Mouse (Mus musculus) neural tube, embryonic 14.5 days (tissue): ENCODE results near the gene Ifit1. TPM values are rescaled to one million over a fixed set of nuclear protein-coding genes. Genes with fewer than 3 reads are reported as not detected.

ENCODE experiments used
- ATAC-seq: fragments of 200-750 bp; cut with Nextera tagmentation; 2 replicates; pipeline ENCODE4 v1.8.0; 2017; ENCODE audit warnings: low read depth, mild to moderate bottlenecking, moderate TSS enrichment, moderate library complexity
- H3K27ac ChIP-seq: fragments of 300-500 bp; sonication (generic); 2 replicates; pipeline ENCODE4 v1.5.1; 2014; ENCODE audit warnings: low read depth, mild to moderate bottlenecking, control low read depth, low read length, moderate library complexity, mixed read lengths
- H3K27me3 ChIP-seq: fragments of 300-500 bp; sonication (generic); 2 replicates; pipeline ENCODE4 v1.6.1; 2014; ENCODE audit warnings: low read length; ENCODE audit not compliant: control insufficient read depth, insufficient read depth
- H3K36me3 ChIP-seq: fragments of 300-500 bp; sonication (generic); 2 replicates; pipeline ENCODE4 v1.6.1; 2014; ENCODE audit warnings: low read length, mixed read lengths; ENCODE audit not compliant: control insufficient read depth, insufficient read depth
- H3K4me1 ChIP-seq: fragments of 300-500 bp; sonication (generic); 2 replicates; pipeline ENCODE4 v1.6.1; 2014; ENCODE audit warnings: low read length; ENCODE audit not compliant: control insufficient read depth, insufficient read depth
- H3K4me2 ChIP-seq: fragments of 300-500 bp; sonication (generic); 2 replicates; pipeline ENCODE4 v1.6.1; 2014; ENCODE audit warnings: mild to moderate bottlenecking, low read depth, low read length, control low read depth
- H3K4me3 ChIP-seq: fragments of 300-500 bp; sonication (generic); 2 replicates; pipeline ENCODE4 v1.5.1; 2014; ENCODE audit warnings: low read depth, low read length, control low read depth, mixed read lengths
- H3K9ac ChIP-seq: fragments of 300-500 bp; sonication (generic); replicated peaks from 2 replicates; pipeline ENCODE4 v1.6.1; 2014; ENCODE audit warnings: low read depth, mild to moderate bottlenecking, control low read depth, low read length, mixed read lengths
- H3K9me3 ChIP-seq: fragments of 300-500 bp; sonication (generic); 2 replicates; pipeline ENCODE4 v1.6.1; 2016; ENCODE audit warnings: low read length; ENCODE audit not compliant: control insufficient read depth
- WGBS: fragments of 180-500 bp; shearing (Covaris S2); extraction: QIAGEN DNeasy Blood & Tissue Kit; methylation state at CpG from one replicate; pipeline ENCODE4 v1.1.7; 2014; 5-methylcytosine and 5-hydroxymethylcytosine counted together
- polyA plus RNA-seq: library from polyadenylated mRNA; unstranded; fragments of >200 nt; fragmentation: Nextera tagmentation; extraction: Ambion mirVana; gene quantifications from 2 replicates; pipeline ENCODE4 v1.2.1, GENCODE M21; 2014

The Ifit1 gene
- polyA plus RNA-seq, 1 experiment from 2014 or later, result 0.21 TPM

DNA sequence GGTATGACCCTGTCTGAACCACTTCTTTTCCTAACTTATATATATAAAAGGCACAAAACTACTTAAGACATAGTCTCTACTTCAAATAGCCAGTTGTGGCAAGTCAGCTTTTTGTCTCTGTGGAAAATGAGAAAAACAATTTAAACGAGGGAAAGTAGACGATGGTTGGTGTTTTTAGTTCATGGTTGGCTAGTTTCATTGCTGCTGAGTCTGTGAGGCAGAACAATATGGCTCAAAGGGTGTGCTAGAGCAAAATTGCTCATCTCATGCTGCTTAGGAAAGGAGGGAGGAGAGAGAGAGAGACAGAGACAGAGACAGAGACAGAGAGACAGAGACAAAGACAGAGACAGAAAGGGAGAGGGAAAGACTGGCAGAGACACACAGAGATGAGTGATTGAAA lies 58.6 kb downstream of the Ifit1 start:
- no peaks in the 10 kb centered on the region for H3K36me3 ChIP-seq
- H3K4me1 ChIP-seq, result no peaks in the 10 kb centered on the region
- WGBS, result 67% methylated on average over 2 of the region's 2 CpGs

More for the DNA sequence above, 58.6 kb downstream of the Ifit1 start:
- Histone ChIP-seq H3K9me3 (no peaks in the 10 kb centered on the region), H3K27me3 (no peaks in the 10 kb centered on the region), H3K9ac (no peak overlapping the region), H3K4me3 (no peak overlapping the region), H3K27ac (no peak overlapping the region), H3K4me2 (no peak overlapping the region)
- no peak for ATAC-seq

Other genes starting within 250 kb of the Ifit1 start
- gene Ch25h, start 165.7 kb upstream of the Ifit1 start, polyA plus RNA-seq, result 0.45 and 0.56 TPM in 2 replicates
- gene Lipa, start 113.4 kb upstream of the Ifit1 start, polyA plus RNA-seq, result 17.0 and 28.4 TPM in 2 replicates
- 5.8 and 6.8 TPM in 2 replicates for gene Ifit2, start 90.2 kb upstream of the Ifit1 start, polyA plus RNA-seq
- gene Ifit3, start 57.3 kb upstream of the Ifit1 start, polyA plus RNA-seq, result 0.20 and 1.5 TPM in 2 replicates
- gene Ifit1bl1, start 38.9 kb upstream of the Ifit1 start, polyA plus RNA-seq, result 1.5 and 2.1 TPM in 2 replicates
- gene Ifit3b, start 32.9 kb upstream of the Ifit1 start, polyA plus RNA-seq, result 0.17 and 0.21 TPM in 2 replicates
- 0.23 and 0.35 TPM in 2 replicates for gene Ifit1bl2, start 128 bp upstream of the Ifit1 start, polyA plus RNA-seq
- 0.88 and 2.8 TPM in 2 replicates for gene Slc16a12, start 106.4 kb downstream of the Ifit1 start, polyA plus RNA-seq
- 12.8 and 14.1 TPM in 2 replicates for gene Pank1, start 238.6 kb downstream of the Ifit1 start, polyA plus RNA-seq